Mouse (Mus musculus): ENCODE results near the gene Tas2r114.

Tas2r114 gene

GRCm38 (mm10) chr6:131689963-131690362 is at the start of gene Tas2r114:
Gene Tas2r114, minus strand, starts transcription at chr6:131690063.
- no peak for DNase-seq

DNA sequence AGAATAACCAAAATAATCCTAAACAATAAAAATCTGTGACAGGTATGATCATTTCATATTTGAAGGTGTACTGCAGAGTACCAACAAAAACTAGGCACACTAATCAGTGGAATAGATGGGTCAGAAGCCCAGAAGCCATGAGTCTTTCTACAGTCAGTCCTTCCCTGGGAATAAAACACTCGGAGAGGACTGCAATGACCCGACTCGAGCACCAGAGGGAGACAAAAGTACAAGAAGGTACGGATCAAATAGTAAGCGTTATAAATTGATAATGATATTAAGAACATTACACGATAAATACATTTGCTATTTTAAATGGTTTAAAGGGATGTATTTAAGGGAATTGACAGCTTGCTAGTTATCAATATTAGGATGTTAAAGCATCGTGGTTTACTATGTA is 22.9 kb upstream of the Tas2r114 start:
- no peak for DNase-seq

DNA sequence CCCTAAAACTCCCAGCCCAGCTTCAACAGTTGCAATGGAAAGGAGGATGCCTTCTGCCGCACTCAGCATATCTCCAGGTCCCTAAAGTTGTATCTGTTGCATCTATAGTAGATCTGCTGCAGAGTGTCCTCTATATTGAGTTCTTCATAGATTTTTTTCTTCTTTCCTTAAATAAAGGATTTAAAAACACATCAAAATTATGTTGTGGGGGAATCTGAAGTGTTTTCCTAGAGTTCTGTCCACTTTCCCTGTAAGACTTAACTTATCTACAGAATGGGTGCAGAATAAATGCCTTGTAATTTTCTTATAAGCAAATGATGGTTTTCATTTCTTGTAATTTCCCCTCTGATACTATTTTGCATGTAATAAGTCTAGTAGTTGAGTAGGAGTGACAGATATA is 2.5 kb downstream of the Tas2r114 start, which contains the start of gene Tas2r105:
Tas2r105 (minus strand) TSS at position 101 of the 400 bp plus-strand sequence.
- DNase-seq: no peak

DNA sequence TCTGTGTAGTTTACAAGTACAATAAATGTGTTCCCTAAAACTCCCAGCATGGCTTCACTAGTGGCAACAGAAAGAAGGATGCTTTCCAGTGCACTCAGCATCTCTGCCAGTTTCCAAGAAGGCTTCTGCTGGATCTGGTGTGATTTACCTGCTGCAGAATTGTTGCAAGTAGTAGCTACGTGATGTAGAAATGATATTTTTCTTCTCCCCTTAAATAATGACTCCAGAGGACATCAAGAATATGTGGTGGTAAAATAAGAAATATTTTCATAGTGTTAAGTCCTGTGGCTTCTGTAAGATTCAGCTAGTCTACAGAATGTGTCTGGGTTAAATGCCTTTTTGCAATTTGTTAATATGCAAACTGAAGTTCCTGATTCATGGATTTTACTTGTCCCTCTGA is 4.2 kb downstream of the Tas2r114 start, which contains the start of gene Tas2r104:
Tas2r104 (minus strand) TSS at position 101 of the 400 bp plus-strand sequence.
- no peak for DNase-seq

GRCm38 (mm10) chr6:131678786-131679185 is 11.1 kb downstream of the Tas2r114 start, which contains the start of gene Tas2r106:
Gene Tas2r106, minus strand, starts transcription at chr6:131678886.
- DNase-seq: no peak

DNA sequence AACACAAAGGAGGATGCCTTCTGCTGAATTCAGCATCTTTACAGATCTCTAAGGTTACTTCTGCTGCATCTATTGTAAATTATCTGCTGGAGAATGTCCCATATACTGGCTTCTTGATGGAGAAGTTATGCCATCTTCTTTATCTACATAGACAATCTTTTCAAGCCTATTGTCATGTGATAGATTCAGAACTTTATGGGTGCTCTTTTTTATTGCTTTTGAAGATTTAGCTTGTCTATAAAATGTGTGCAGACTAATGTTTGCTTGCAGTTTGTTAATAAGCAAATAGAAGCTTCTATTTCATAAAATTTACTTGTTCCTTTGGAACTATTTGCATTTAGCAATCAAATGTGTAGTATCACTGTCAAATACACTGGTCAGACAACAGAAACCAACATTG is 29.8 kb downstream of the Tas2r114 start, which contains the start of gene Tas2r107:
Tas2r107 (minus strand) TSS at position 101 of the 400 bp plus-strand sequence.
- DNase-seq: no peak

Measured in thymus, adult 18-20 months (tissue).